Mouse (Mus musculus): ENCODE data around the gene Trim67.

DNA sequence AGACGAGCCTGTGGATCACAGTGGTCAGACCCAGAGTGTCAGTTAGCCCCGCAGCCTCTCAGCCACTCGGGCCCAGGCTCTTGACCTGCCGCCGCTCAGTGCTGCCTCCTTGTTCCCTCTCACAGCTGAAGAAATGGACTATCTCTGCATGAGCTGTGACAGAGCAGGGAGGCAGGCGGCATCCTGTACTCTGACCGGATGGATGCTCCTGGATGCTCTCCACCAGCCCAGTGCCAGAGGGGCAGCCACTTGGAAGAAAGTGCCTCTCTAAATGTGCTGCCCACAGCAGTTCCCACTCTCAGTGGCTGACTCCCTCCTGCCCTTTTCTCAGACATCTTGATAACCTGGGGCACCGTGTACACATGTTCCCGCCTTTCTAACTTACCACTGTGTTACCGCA is 48.9 kb downstream of the Trim67 start:
- no peak for TF ChIP-seq CTCF (IDR thresholded peaks at IDR 0.05; ENCODE audit: low read depth)
- no peak for TF ChIP-seq EP300 (IDR thresholded peaks at IDR 0.05; ENCODE audit: low read depth)
